Mouse (Mus musculus) megakaryocyte, embryonic 14.5 days (primary cell): ENCODE data around the gene Pak4.

Source experiments
- FLI1 ChIP-seq: IDR thresholded peaks from 2 replicates; pipeline ENCODE4 v1.6.1; 2012; ENCODE audit warnings: low read length, inconsistent platforms, mixed read lengths
- GATA1 ChIP-seq: IDR thresholded peaks from 3 replicates; pipeline ENCODE4 v1.6.1; 2012; ENCODE audit warnings: mixed read lengths, low read length, inconsistent platforms, borderline replicate concordance

DNA sequence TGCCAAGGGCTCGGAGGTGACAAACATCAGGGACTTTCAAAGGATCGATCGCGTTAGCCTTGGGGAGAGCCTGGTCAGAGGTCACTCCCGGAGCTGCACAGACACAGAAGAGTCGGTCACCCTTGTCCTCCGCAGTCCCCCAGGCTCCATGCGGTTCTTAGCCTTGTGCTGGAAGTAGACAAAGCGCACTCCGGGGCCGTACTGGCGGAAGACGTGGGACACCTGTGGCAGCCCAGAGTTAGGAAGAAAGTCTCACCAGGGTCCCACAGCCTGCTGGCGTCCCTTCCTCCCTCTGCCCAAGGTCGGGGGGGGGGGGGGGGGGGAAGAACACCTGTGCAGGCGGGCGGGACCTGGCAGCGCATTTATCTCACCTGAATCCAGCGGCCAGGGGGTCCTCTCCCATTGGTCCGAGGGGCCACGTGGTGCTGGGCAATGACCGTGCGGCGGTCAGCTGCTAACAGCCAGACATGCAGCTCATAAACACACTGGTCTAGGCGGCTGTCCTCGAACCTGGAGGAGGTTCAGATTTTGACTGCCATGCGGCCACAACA lies 53.9 kb downstream of the Pak4 start:
- TF ChIP-seq GATA1 (no peak), FLI1 (no peak)
